Mouse (Mus musculus) stomach, embryonic 14.5 days (tissue): ENCODE data around the gene Fxyd5. TPM values are rescaled to one million over a fixed set of nuclear protein-coding genes. Genes with fewer than 3 reads are reported as not detected.

ENCODE experiments used
- ATAC-seq: fragments of 200-750 bp; cut with Nextera tagmentation; 2 replicates; pipeline ENCODE4 v1.8.0; 2017; ENCODE audit warnings: low read depth, moderate TSS enrichment; ENCODE audit not compliant: insufficient number of reproducible peaks, insufficient read depth, low FRiP score
- H3K27ac ChIP-seq: fragments of 300-500 bp; sonication (generic); 2 replicates; pipeline ENCODE4 v1.5.1; 2014; ENCODE audit warnings: mild to moderate bottlenecking, low read length, moderate library complexity, mixed read lengths
- H3K27me3 ChIP-seq: fragments of 300-500 bp; sonication (generic); 2 replicates; pipeline ENCODE4 v1.6.1; 2014; ENCODE audit warnings: low read length, control low read depth, mixed read lengths; ENCODE audit not compliant: control insufficient read depth, insufficient read depth
- H3K36me3 ChIP-seq: fragments of 300-500 bp; sonication (generic); 2 replicates; pipeline ENCODE4 v1.6.1; 2014; ENCODE audit warnings: mild to moderate bottlenecking, control low read depth, low read length, moderate library complexity, mixed read lengths; ENCODE audit not compliant: control insufficient read depth, insufficient read depth
- H3K4me1 ChIP-seq: fragments of 300-500 bp; sonication (generic); 2 replicates; pipeline ENCODE4 v1.6.1; 2014; ENCODE audit warnings: low read length, control low read depth, mixed read lengths; ENCODE audit not compliant: control insufficient read depth, insufficient read depth
- H3K4me2 ChIP-seq: fragments of 300-500 bp; sonication (generic); replicated peaks from 2 replicates; pipeline ENCODE4 v1.6.1; 2014; ENCODE audit warnings: low read depth, low read length, control low read depth
- H3K4me3 ChIP-seq: fragments of 300-500 bp; sonication (generic); 2 replicates; pipeline ENCODE4 v1.5.1; 2014; ENCODE audit warnings: low read depth, low read length, control low read depth
- H3K9ac ChIP-seq: fragments of 300-500 bp; sonication (generic); replicated peaks from 2 replicates; pipeline ENCODE4 v1.6.1; 2014; ENCODE audit warnings: low read depth, mild to moderate bottlenecking, control low read depth, low read length, moderate library complexity, mixed read lengths
- H3K9me3 ChIP-seq: fragments of 300-500 bp; sonication (generic); 2 replicates; pipeline ENCODE4 v1.6.1; 2016; ENCODE audit warnings: low read depth, low read length, control low read depth; ENCODE audit not compliant: control insufficient read depth
- WGBS: fragments of 180-500 bp; shearing (Covaris S2); extraction: QIAGEN DNeasy Blood & Tissue Kit; methylation state at CpG from one replicate; pipeline ENCODE4 v1.1.7; 2014; 5-methylcytosine and 5-hydroxymethylcytosine counted together
- polyA plus RNA-seq: library from polyadenylated mRNA; unstranded; fragments of >200 nt; fragmentation: Nextera tagmentation; extraction: Ambion mirVana; gene quantifications from 2 replicates; pipeline ENCODE4 v1.2.1, GENCODE M21; 2014

Gene Fxyd5
- polyA plus RNA-seq, 1 experiment from 2014 or later = 19.9 TPM

DNA sequence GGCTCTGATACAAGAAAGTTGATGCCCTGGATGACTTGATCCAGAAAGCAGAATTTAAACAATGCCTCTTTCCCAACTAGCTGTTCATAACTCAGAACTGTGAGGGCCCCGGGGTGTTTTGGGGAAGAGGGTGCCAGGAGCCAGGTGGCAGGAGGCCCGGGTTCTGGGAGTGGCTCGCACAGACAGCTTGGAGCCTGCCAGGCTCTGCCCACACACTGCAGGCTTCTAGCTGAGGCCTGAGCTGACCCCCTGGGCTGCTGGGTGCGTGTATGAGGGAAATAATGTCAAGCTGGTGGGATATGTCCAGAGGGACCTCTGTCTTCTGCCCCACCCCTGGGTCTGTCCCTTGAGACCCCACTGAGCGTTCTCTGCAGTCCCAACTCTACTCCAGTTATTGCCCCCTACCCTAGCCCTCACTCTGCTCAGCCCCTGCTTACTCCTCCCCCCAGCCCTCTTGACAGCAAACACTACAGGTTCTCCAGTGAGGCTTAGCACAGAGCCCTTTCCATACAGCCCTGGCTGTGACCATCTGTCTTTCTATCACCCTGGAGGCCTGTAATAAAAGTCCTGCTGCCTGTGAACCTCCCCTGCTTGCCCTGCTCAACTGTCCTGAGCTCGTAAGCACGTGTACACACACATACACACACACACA is 31.9 kb upstream of the Fxyd5 start:
- Histone ChIP-seq H3K9me3 (no peaks in the 10 kb centered on the region), H3K27me3 (no peaks in the 10 kb centered on the region), H3K27ac (peak overlapping the region; percentile 87), H3K4me2 (peak overlapping the region; percentile 34), H3K36me3 (peaks cover 3% of the 10 kb centered on the region; the same call in 1 of the 2 replicates), H3K4me3 (peak overlapping the region; percentile 30), H3K4me1 (peaks cover 27% of the 10 kb centered on the region), H3K9ac (no peak overlapping the region)
- no peak for ATAC-seq
- 49% methylated on average over 7 of the region's 7 CpGs for WGBS

DNA sequence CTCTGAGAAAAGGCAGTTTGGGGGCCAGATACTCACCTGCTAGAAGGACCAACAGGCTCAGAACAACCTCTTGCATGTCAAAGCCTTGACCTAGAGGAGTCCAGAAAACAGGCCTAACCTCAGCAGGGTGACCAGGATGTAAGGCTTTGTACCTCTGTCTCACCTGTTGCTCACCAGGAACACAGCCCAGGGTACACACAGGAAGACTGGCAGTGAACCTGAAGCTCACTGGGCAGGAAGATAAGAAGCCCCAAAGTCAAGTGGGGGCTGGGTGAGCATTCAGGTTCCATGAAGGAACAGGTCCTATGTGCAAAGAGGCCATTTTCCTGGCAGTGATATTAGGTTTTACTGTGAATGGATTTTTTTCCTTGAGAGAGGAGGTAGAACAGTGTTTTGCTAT is 31.3 kb upstream of the Fxyd5 start:
- no peak overlapping the region; the same call in 1 of the 2 replicates for H3K4me2 ChIP-seq
- no peaks in the 10 kb centered on the region for H3K27me3 ChIP-seq
- H3K9me3 ChIP-seq = no peaks in the 10 kb centered on the region
- 0 out of 2 replicates have a peak, but pooled peaks have one; percentile 20 for ATAC-seq
- no peak overlapping the region for H3K9ac ChIP-seq
- H3K27ac ChIP-seq = peak overlapping the region; percentile 87
- H3K4me3 ChIP-seq = no peak overlapping the region
- H3K4me1 ChIP-seq = peaks cover 27% of the 10 kb centered on the region
- peaks cover 3% of the 10 kb centered on the region; the same call in 1 of the 2 replicates for H3K36me3 ChIP-seq

GRCm38 (mm10) chr7:31072326-31072725 is 30.0 kb upstream of the Fxyd5 start:
- Histone ChIP-seq H3K9ac (no peak overlapping the region), H3K27me3 (no peaks in the 10 kb centered on the region), H3K9me3 (no peaks in the 10 kb centered on the region), H3K36me3 (peaks cover 3% of the 10 kb centered on the region; the same call in 1 of the 2 replicates), H3K4me2 (peak overlapping the region; percentile 26), H3K27ac (peak overlapping the region; percentile 87), H3K4me3 (0 out of 2 replicates have a peak overlapping the region, but pooled peaks have one; percentile 6), H3K4me1 (peaks cover 28% of the 10 kb centered on the region)
- WGBS = 39% methylated on average over 9 of the region's 9 CpGs
- no peak for ATAC-seq

GRCm38 (mm10) chr7:31070324-31070723 is 28.0 kb upstream of the Fxyd5 start:
- WGBS = 70% methylated on average over 6 of the region's 6 CpGs
- no peak for ATAC-seq
- peaks cover 29% of the 10 kb centered on the region for H3K4me1 ChIP-seq
- no peaks in the 10 kb centered on the region for H3K27me3 ChIP-seq
- H3K4me2 ChIP-seq = no peak overlapping the region
- 0 out of 2 replicates have a peak overlapping the region, but pooled peaks have one; percentile 15 for H3K27ac ChIP-seq
- H3K9ac ChIP-seq = no peak overlapping the region
- H3K36me3 ChIP-seq = peaks cover 3% of the 10 kb centered on the region; the same call in 1 of the 2 replicates
- no peaks in the 10 kb centered on the region for H3K9me3 ChIP-seq
- H3K4me3 ChIP-seq = no peak overlapping the region

DNA sequence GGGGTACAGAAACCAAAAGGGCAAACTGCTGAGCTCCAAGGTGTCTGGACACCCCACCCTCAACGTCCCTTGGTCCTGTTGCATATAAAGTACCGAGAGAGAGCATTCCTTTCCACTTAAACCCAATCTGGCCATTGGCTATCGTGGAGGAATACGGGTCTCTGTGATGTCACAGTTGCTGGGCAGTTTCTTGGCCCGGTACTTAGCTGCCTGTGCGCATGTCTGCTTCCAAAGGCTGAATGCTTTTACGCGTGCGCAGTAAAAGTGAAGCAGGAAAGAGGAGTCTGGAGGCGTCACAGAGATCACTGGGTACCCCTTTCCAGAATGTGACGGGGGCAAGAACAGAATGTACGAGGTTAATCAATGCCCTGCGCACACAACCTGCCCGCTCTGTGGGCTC is 27.2 kb upstream of the Fxyd5 start:
- WGBS = 87% methylated on average over 14 of the region's 14 CpGs
- no peak overlapping the region for H3K4me3 ChIP-seq
- ATAC-seq = no peak

DNA sequence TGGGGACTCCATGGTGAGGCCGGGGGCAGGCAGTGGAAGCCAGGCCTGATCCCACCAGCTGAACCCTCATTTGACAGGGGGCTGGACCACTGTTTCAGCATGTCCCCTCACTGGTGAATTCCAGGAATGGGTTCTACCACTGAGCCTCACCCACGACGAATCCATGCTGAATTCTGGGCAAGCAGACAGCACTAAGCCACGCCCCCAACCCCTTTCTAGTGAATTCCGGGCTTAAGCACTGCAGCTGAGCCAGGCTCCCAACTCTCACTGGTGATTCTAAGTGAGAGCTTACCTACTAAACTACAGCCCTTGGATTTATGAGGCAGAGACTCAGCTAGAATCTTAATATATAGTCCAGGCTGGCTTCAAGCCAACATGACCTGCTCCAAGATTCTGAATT is 25.6 kb upstream of the Fxyd5 start:
- Histone ChIP-seq H3K4me3 (no peak overlapping the region), H3K27me3 (no peaks in the 10 kb centered on the region), H3K27ac (peak overlapping the region; percentile 44; the same call in 1 of the 2 replicates), H3K4me1 (peaks cover 26% of the 10 kb centered on the region), H3K9me3 (no peaks in the 10 kb centered on the region), H3K36me3 (peaks cover 3% of the 10 kb centered on the region; the same call in 1 of the 2 replicates), H3K9ac (no peak overlapping the region), H3K4me2 (no peak overlapping the region)
- ATAC-seq = peak; percentile 29; the same call in 1 of the 2 replicates
- 29% methylated on average over 5 of the region's 5 CpGs for WGBS

More for the DNA sequence above, 27.2 kb upstream of the Fxyd5 start:
- Histone ChIP-seq H3K9ac (no peak overlapping the region), H3K27me3 (no peaks in the 10 kb centered on the region), H3K9me3 (no peaks in the 10 kb centered on the region), H3K4me1 (peaks cover 29% of the 10 kb centered on the region), H3K36me3 (peaks cover 3% of the 10 kb centered on the region; the same call in 1 of the 2 replicates), H3K27ac (no peak overlapping the region), H3K4me2 (no peak overlapping the region)

GRCm38 (mm10) chr7:31063074-31063560 is 20.8 kb upstream of the Fxyd5 start:
- H3K4me3 ChIP-seq = no peak overlapping the region
- H3K27me3 ChIP-seq = no peaks in the 10 kb centered on the region
- no peaks in the 10 kb centered on the region for H3K9me3 ChIP-seq
- 82% methylated on average over 12 of the region's 12 CpGs for WGBS
- no peak for ATAC-seq
- no peaks in the 10 kb centered on the region for H3K36me3 ChIP-seq
- H3K9ac ChIP-seq = no peak overlapping the region
- H3K4me1 ChIP-seq = peaks cover 11% of the 10 kb centered on the region; the same call in 1 of the 2 replicates
- H3K4me2 ChIP-seq = no peak overlapping the region
- H3K27ac ChIP-seq = no peak overlapping the region

GRCm38 (mm10) chr7:31060621-31061010 is 18.3 kb upstream of the Fxyd5 start:
- H3K4me3 ChIP-seq = no peak overlapping the region
- no peak overlapping the region for H3K27ac ChIP-seq
- H3K36me3 ChIP-seq = no peaks in the 10 kb centered on the region
- 0 out of 2 replicates have a peak overlapping the region, but pooled peaks have one; percentile 5 for H3K4me2 ChIP-seq
- ATAC-seq = no peak
- no peak overlapping the region for H3K9ac ChIP-seq
- H3K27me3 ChIP-seq = no peaks in the 10 kb centered on the region
- H3K9me3 ChIP-seq = no peaks in the 10 kb centered on the region
- H3K4me1 ChIP-seq = peaks cover 5% of the 10 kb centered on the region; the same call in 1 of the 2 replicates
- whole genome bisulfite sequencing = 90% methylated on average over 7 of the region's 7 CpGs
